Mouse (Mus musculus) kidney, postnatal 14 days (tissue): Measurements from ENCODE around the gene Bicd2.
A peak's percentile ranks its signal among the peaks of the same experiment; 100 is the strongest.

ENCODE experiments used
- DNase-seq: peaks from one replicate; pipeline ENCODE4 v3.0.0; 2022; ENCODE audit warnings: mixed read lengths

Bicd2 gene

GRCm38 (mm10) chr13:49326246-49327206 is 14.9 kb upstream of the Bicd2 start:
- DNase-seq, result peak; percentile 69

DNA sequence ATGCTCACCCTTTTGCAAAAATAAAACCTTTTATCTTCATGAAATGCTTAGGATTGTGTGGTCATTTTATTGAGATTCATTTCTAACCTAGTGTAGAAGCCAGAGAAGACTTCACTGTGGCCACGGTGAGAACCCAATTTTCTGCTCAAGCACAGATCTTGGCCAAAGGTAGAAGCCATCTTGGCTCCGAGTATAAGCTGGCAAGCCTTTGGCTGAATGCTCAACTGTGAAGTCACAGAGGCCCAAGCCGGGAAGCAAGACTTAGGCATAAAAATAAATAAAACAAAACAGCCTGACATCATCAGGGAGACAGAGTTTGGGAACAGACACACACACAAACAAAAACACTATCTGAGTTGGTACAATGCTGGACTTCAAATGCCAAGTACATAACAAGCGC is 13.3 kb upstream of the Bicd2 start:
- DNase-seq, result no peak

- DNase-seq, result no peak
Measured at GRCm38 (mm10) chr13:49333250-49333649, 8.1 kb upstream of the Bicd2 start.

DNA sequence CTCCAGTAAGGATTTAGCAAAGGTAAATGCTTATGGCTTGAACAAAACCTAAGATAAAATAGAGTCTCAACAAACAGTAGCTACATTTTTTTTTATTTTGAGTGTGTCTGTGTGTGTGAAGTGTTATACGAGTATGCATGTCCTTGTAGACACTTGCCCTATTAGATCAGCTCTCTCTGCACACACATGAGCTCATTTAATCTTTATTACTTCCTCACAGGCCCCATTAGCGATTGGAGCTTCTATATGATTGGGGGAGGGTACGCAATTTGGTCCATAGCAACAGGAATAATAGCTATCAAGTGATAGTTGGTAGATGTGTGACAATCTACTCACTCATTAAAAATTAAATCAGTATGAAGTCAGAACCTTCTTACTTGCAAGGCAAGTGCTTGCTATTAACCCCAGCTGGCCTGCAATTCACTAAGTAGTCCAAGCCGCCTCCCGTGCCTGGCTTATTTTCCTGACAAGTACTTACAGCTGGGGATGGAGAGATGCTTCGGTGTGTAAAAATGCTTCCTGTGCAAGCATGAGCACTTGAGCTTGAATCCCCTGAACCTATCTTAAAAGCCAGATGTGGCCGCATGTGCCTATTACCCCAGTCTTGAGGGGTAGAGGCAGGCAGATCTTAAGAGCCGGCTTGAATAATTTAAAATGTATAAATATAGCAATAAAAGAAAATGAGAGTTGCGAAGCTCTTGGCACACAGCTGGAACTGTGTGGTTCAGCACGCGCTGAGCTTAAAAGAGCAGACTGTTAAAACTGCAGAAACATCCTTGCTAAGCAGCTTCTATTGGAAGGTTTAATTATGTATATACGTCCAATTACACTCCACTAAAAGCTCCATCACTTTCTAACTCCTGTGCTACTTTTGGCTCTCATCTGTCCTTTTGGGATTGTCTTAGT is 6.1 kb upstream of the Bicd2 start:
- DNase-seq, result no peak

- peak; percentile 67 for DNase-seq
Measured at GRCm38 (mm10) chr13:49338893-49339546, 2.4 kb upstream of the Bicd2 start.

GRCm38 (mm10) chr13:49341831-49342722 is 692 bp downstream of the Bicd2 start:
- DNase-seq, result no peak

GRCm38 (mm10) chr13:49342723-49343100 is 1.3 kb downstream of the Bicd2 start:
- DNase-seq, result no peak

DNA sequence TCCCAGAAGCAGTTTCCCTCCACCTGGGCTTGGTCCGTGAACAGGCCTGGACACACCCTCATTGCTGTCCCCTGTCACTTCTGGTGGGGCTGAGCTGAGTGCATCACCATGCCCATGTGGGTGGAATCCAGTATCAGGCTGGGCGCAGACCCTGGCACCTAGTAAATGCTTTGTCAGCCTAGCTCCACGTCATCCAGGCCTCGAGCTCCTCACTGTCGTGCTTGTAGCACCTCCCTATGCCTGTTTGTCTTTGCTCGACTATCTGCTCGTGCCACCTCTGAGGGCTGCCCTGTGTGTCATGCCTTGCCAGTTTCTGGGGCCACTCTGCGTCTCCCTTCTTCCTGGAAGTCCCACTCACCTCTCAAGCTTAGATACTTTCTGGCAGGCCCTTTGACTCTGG is 3.2 kb downstream of the Bicd2 start:
- DNase-seq, result no peak

GRCm38 (mm10) chr13:49345476-49345875 is 4.1 kb downstream of the Bicd2 start:
- peak; percentile 73 for DNase-seq

- no peak for DNase-seq
Measured at GRCm38 (mm10) chr13:49348522-49348921, 7.1 kb downstream of the Bicd2 start.

- no peak for DNase-seq
Measured at GRCm38 (mm10) chr13:49349335-49349734, 8.0 kb downstream of the Bicd2 start.

DNA sequence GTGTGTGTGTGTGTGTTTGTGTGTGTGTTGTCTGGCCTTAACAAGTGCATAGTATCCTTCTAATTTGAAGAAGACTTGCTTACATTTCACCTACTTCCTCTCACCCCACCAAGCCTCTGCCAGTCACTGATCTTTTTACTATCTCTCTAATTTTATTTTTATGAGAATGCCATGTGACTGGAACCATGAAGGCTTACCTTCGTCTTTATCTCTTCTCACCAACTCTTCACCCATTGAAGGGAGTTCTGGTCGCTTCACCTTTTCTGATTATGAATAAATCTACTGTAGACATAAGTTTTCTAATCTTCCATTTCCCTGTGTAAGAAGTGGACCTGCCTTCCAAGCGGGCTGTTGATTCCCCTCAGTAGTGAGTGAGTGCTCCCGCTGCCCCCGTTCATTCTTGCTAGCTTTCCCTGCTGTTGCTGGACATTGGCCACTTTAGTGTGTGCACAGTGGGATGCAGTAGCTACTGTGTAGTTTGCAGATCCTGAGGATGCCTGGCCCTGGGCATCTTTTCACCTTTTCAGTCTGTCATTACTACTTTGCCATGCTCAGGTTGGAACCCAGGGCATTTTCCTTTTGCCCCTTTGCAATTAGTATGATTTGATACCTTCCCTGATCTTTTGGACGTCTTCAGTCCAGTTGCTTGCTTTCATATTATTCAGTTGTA is 8.6 kb downstream of the Bicd2 start:
- no peak for DNase-seq

GRCm38 (mm10) chr13:49352581-49353159 is 11.3 kb downstream of the Bicd2 start:
- DNase-seq, result no peak

GRCm38 (mm10) chr13:49353422-49353821 is 12.0 kb downstream of the Bicd2 start:
- DNase-seq, result no peak

DNA sequence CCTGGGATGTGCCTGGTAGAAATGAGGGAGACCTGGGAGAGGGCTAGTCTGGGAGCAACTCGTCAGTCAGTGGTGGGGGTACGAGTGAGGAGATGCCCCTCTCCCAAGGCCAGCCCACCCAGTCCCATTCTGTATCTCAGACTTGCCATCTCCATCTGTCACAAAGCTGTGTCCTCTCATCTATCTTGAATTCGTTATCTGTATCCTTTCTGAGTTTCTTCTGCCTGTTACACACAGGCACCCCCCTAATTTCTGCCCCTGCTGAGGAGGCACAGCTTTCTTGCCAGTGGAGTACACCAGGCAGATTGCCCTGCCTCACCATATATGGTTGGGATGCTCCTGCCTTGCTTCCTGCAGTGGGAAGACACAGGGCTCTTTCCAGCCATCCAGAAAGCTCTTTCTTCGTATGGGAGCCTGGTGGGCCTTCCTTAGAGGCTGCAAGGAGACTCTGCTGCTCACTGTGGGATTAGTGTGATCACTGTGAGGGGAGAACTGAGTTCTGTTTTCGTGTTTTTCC is 12.7 kb downstream of the Bicd2 start:
- no peak for DNase-seq

DNA sequence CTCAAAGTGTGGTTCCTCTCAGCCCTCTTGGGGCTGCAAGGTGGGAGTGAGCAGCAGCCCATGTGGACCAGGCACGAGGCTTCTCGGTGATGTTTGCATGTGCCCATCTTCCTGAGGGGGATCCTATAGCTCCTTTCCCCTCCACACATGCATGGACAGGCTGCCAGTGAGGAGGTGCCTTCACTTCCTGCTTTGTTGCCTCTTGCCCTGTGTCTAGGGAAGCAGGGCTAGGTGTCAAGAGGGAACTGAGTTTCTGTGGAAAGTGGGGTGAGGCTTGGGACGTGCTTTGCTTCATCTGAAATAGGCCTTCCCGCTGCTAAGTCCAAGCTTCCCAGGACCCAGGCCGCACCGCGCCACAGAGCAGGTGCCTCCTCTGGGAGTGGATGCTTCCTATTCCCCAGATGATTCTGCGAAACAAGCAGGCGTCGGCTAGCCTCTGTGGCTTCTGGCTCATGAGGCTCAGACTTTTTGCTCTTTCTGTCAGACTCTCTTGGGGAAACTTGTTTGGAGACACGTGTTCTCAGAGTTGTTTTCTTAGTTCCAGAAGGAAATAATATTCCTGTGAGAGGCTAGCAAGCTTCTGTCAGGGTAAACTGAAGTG is 14.2 kb downstream of the Bicd2 start:
- no peak for DNase-seq

DNA sequence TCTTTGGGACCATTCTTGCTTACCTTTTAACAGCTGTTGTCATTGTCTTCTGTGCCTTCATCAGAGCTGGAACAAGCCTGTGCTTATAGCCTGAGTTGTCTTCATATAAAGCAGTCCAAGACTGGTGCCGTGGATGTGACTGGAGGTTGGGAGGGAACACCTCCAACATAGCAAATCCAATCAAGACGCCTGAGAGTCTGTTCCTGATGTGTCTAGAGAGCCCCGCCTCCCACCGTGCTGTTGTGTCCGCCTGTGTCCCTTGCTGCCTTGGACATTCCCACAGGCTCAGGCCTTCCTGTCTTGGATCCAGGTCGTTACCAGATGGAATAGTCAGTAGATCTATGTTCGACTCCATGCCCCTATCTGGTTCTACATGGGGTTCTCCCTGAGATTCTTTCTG is 14.7 kb downstream of the Bicd2 start:
- DNase-seq, result no peak

DNA sequence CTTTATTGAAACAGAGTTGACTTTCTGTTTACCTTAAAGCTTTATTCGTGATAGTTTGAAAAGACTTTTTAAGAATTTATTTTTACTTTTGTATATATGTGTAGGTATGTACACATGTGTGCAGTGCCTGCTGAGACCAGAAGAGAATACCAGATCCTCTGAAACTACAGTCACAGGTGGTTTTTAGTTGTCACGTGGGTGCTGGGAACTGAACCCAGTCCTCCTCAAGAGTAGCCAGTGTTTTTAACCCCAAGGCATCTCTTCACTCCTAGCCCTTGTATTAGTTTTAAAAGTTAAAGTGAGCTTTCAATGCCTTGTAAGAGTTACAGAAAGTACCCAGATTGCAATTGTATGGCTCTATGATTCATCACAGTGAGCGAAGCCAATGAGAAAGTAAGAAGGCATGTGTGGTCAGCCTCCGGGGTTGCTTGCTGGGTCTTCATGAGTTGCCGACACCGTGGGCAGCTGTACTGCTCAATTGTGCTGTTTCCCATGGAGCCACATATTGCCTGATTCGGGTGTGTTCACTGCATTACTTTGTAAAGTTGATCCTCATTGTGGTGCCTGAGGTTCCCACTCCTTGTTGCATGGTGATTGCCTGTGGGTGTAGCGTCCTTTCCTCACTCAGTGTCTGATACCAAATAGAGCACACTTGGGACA is 16.1 kb downstream of the Bicd2 start:
- no peak for DNase-seq

GRCm38 (mm10) chr13:49358184-49358583 is 16.8 kb downstream of the Bicd2 start:
- DNase-seq, result no peak

GRCm38 (mm10) chr13:49360906-49361406 is 19.6 kb downstream of the Bicd2 start:
- DNase-seq, result no peak
